Mouse (Mus musculus) subcutaneous adipose tissue, adult 2 months (tissue): ENCODE data around the gene Spata4. TPM values are rescaled to one million over a fixed set of nuclear protein-coding genes. Genes with fewer than 3 reads are reported as not detected.

Experiments
- polyA plus RNA-seq: library from polyadenylated mRNA; depleted of rRNA; stranded (reverse); fragments of >200 nt; gene quantifications from 2 replicates; pipeline ENCODE4 v1.2.3, GENCODE M21; 2012; ENCODE audit warnings: low replicate concordance; rRNA removed

Spata4 gene
- polyA plus RNA-seq, result not detected in 2 replicates

GRCm38 (mm10) chr8:54600671-54601251 is at the start of gene Spata4:
Spata4 (plus strand) TSS chr8:54600781.

Other genes starting within 250 kb of the Spata4 start
- 0.30 and 1.0 TPM in 2 replicates for gene Asb5, start 71.2 kb upstream of the Spata4 start, polyA plus RNA-seq
- 9.7 and 16.6 TPM in 2 replicates for gene Spcs3, start 70.8 kb upstream of the Spata4 start, polyA plus RNA-seq